Mouse (Mus musculus): ENCODE results near the gene Serpina5. TPM values are rescaled to one million over a fixed set of nuclear protein-coding genes. Genes with fewer than 3 reads are reported as not detected.

Gene Serpina5
- total RNA-seq, 2 experiments from 2014 or later, result not detected

- intact Hi-C loops (cut with DNase I), result no loop called here
- DNase-seq, result no peak
Measured at GRCm38 (mm10) chr12:104125021-104125560, 24.2 kb downstream of the Serpina5 start.

- intact Hi-C loops (cut with DNase I), result no loop called here
- DNase-seq, result no peak
Measured at GRCm38 (mm10) chr12:104127696-104128095, 26.8 kb downstream of the Serpina5 start, which contains the start of gene Serpina3b. Serpina3b (plus strand) TSS chr12:104127996.

GRCm38 (mm10) chr12:104131041-104131440, 30.1 kb downstream of the Serpina5 start:
- intact Hi-C loops (cut with DNase I), result no loop called here
- DNase-seq, result no peak

- DNase-seq, result no peak
- intact Hi-C loops (cut with DNase I), result no loop called here
Measured at GRCm38 (mm10) chr12:104138216-104138615, 37.3 kb downstream of the Serpina5 start.

- no peak for DNase-seq
- intact Hi-C loops (cut with DNase I), result no loop called here
Measured at GRCm38 (mm10) chr12:104140543-104141103, 39.7 kb downstream of the Serpina5 start.

- intact Hi-C loops (cut with DNase I), result no loop called here
- DNase-seq, result no peak
Measured at GRCm38 (mm10) chr12:104141506-104141905, 40.6 kb downstream of the Serpina5 start.

GRCm38 (mm10) chr12:104142427-104142826, 41.5 kb downstream of the Serpina5 start:
- intact Hi-C loops (cut with DNase I), result no loop called here

GRCm38 (mm10) chr12:104143286-104143685, 42.4 kb downstream of the Serpina5 start:
- intact Hi-C loops (cut with DNase I), result no loop called here
- DNase-seq, result no peak

More at GRCm38 (mm10) chr12:104142427-104142826, 41.5 kb downstream of the Serpina5 start:
- no peak for DNase-seq

- no peak for DNase-seq
- intact Hi-C loops (cut with DNase I), result no loop called here
Measured at GRCm38 (mm10) chr12:104145571-104145970, 44.7 kb downstream of the Serpina5 start.

GRCm38 (mm10) chr12:104151989-104152388, 51.1 kb downstream of the Serpina5 start:
- intact Hi-C loops (cut with DNase I), result no loop called here
- no peak for DNase-seq

GRCm38 (mm10) chr12:104153041-104153645, 52.2 kb downstream of the Serpina5 start:
- intact Hi-C loops (cut with DNase I), result no loop called here

GRCm38 (mm10) chr12:104153656-104154055, 52.7 kb downstream of the Serpina5 start, which contains the start of gene Serpina3c:
Serpina3c (minus strand) TSS chr12:104153870.
- no peak for DNase-seq
- intact Hi-C loops (cut with DNase I), result no loop called here

More at GRCm38 (mm10) chr12:104153041-104153645, 52.2 kb downstream of the Serpina5 start:
- no peak for DNase-seq

Other genes with a start within 250 kb of the Serpina5 start
- gene Serpina1a, start 237.6 kb upstream of the Serpina5 start, total RNA-seq (2021), result not detected
- gene Serpina1c, start 196.2 kb upstream of the Serpina5 start, total RNA-seq (2021), result not detected
- gene Serpina1e, start 142.1 kb upstream of the Serpina5 start, total RNA-seq (2021), result under 1 TPM in 1 of 2 experiments, not detected in 1; 0.28 TPM
- gene Serpina11, start 111.2 kb upstream of the Serpina5 start, total RNA-seq (2021), result not detected
- gene Serpina9, start 87.4 kb upstream of the Serpina5 start, total RNA-seq (2021), result not detected
- not detected for gene Serpina12, start 56.7 kb upstream of the Serpina5 start, total RNA-seq (2021)
- not detected for gene Serpina3a, start 11.6 kb downstream of the Serpina5 start, total RNA-seq (2021)
- not detected for gene Serpina3b, start 26.9 kb downstream of the Serpina5 start, total RNA-seq (2021)
- 1 to 10 TPM in 1 of 2 experiments, under 1 TPM in 1; 0.61 to 1.2 TPM for gene Serpina3c, start 52.8 kb downstream of the Serpina5 start, total RNA-seq (2021)
- not detected for gene Serpina3f, start 113.4 kb downstream of the Serpina5 start, total RNA-seq (2021)
- gene Serpina3g, start 135.1 kb downstream of the Serpina5 start, total RNA-seq (2021), result 1 to 10 TPM; 1.4 to 2.0 TPM
- under 1 TPM in 1 of 2 experiments, not detected in 1; 0.49 TPM for gene Serpina3i, start 162.0 kb downstream of the Serpina5 start, total RNA-seq (2021)
- not detected for gene Serpina3j, start 213.4 kb downstream of the Serpina5 start, total RNA-seq (2021)
- not detected for gene Serpina3k, start 237.4 kb downstream of the Serpina5 start, total RNA-seq (2021)
- gene Serpina3m, start 237.4 kb downstream of the Serpina5 start, total RNA-seq (2021), result not detected